Mouse (Mus musculus): ENCODE data around the gene Gpr146. TPM values are rescaled to one million over a fixed set of nuclear protein-coding genes. Genes with fewer than 3 reads are reported as not detected.
A peak's percentile ranks its signal among the peaks of the same experiment; 100 is the strongest.

Gene Gpr146
- polyA plus RNA-seq, 1 experiment from 2014 or later: 7.8 TPM

- Histone ChIP-seq H3K36me3 (ENCODE audit: insufficient read depth, low read length) (no peaks in the 10 kb centered on the region), H3K4me3 (replicated peaks; ENCODE audit: low read depth, low read length) (no peak overlapping the region), H3K4me1 (replicated peaks; ENCODE audit: insufficient read depth, low read length) (peaks cover 25% of the 10 kb centered on the region; the same call in 1 of the 2 replicates), H3K4me2 (ENCODE audit: low read length) (no peak overlapping the region), H3K9me3 (replicated peaks; ENCODE audit: low read length) (no peaks in the 10 kb centered on the region), H3K27ac (no peak overlapping the region), H3K27me3 (ENCODE audit: insufficient read depth, low read length) (no peaks in the 10 kb centered on the region), H3K9ac (ENCODE audit: low read depth, low read length) (no peak overlapping the region)
- no peak for DNase-seq (ENCODE audit: low spot score)
- TF ChIP-seq CTCF (IDR thresholded peaks at IDR 0.05; ENCODE audit: low read depth): no peak
- 77% methylated on average over 14 of the region's 14 CpGs for WGBS
- ATAC-seq (replicated peaks; ENCODE audit: low FRiP score, low read depth): no peak
Observed at GRCm38 (mm10) chr5:139407121-139407885, 29.8 kb downstream of the Gpr146 start.

GRCm38 (mm10) chr5:139408511-139408910, 31.0 kb downstream of the Gpr146 start:
- no peak overlapping the region for H3K4me2 ChIP-seq (ENCODE audit: low read length)
- peaks cover 25% of the 10 kb centered on the region; the same call in 1 of the 2 replicates for H3K4me1 ChIP-seq (replicated peaks; ENCODE audit: insufficient read depth, low read length)
- no peaks in the 10 kb centered on the region for H3K27me3 ChIP-seq (ENCODE audit: insufficient read depth, low read length)
- H3K27ac ChIP-seq: peak overlapping the region; percentile 6; the same call in 1 of the 2 replicates
- no peaks in the 10 kb centered on the region for H3K36me3 ChIP-seq (ENCODE audit: insufficient read depth, low read length)
- peak; percentile 40 for DNase-seq (ENCODE audit: low spot score)
- 48% methylated on average over 7 of the region's 7 CpGs for WGBS
- no peak overlapping the region for H3K4me3 ChIP-seq (replicated peaks; ENCODE audit: low read depth, low read length)
- no peaks in the 10 kb centered on the region for H3K9me3 ChIP-seq (replicated peaks; ENCODE audit: low read length)
- ATAC-seq (replicated peaks; ENCODE audit: low FRiP score, low read depth): no peak
- TF ChIP-seq CTCF (IDR thresholded peaks at IDR 0.05; ENCODE audit: low read depth): no peak
- H3K9ac ChIP-seq (ENCODE audit: low read depth, low read length): no peak overlapping the region

- Histone ChIP-seq H3K9ac (ENCODE audit: low read depth, low read length) (no peak overlapping the region), H3K4me3 (replicated peaks; ENCODE audit: low read depth, low read length) (no peak overlapping the region), H3K9me3 (replicated peaks; ENCODE audit: low read length) (no peaks in the 10 kb centered on the region), H3K4me2 (ENCODE audit: low read length) (no peak overlapping the region), H3K36me3 (ENCODE audit: insufficient read depth, low read length) (no peaks in the 10 kb centered on the region), H3K4me1 (replicated peaks; ENCODE audit: insufficient read depth, low read length) (peaks cover 25% of the 10 kb centered on the region; the same call in 1 of the 2 replicates), H3K27ac (peak overlapping the region; percentile 37; the same call in 1 of the 2 replicates), H3K27me3 (ENCODE audit: insufficient read depth, low read length) (no peaks in the 10 kb centered on the region)
- ATAC-seq (replicated peaks; ENCODE audit: low FRiP score, low read depth) (peak; percentile 40), DNase-seq (ENCODE audit: low spot score) (peak; percentile 49)
- WGBS: 60% methylated on average over 12 of the region's 12 CpGs
- TF ChIP-seq CTCF (IDR thresholded peaks at IDR 0.05; ENCODE audit: low read depth): no peak
Observed at GRCm38 (mm10) chr5:139409412-139409811, 31.9 kb downstream of the Gpr146 start.

- Histone ChIP-seq H3K4me1 (replicated peaks; ENCODE audit: insufficient read depth, low read length) (peaks cover 25% of the 10 kb centered on the region; the same call in 1 of the 2 replicates), H3K36me3 (ENCODE audit: insufficient read depth, low read length) (no peaks in the 10 kb centered on the region), H3K9ac (ENCODE audit: low read depth, low read length) (no peak overlapping the region), H3K4me3 (replicated peaks; ENCODE audit: low read depth, low read length) (no peak overlapping the region), H3K27me3 (ENCODE audit: insufficient read depth, low read length) (no peaks in the 10 kb centered on the region), H3K27ac (no peak overlapping the region), H3K4me2 (ENCODE audit: low read length) (no peak overlapping the region), H3K9me3 (replicated peaks; ENCODE audit: low read length) (no peaks in the 10 kb centered on the region)
- 82% methylated on average over 4 of the region's 4 CpGs for WGBS
- no peak for TF ChIP-seq CTCF (IDR thresholded peaks at IDR 0.05; ENCODE audit: low read depth)
- no peak for DNase-seq (ENCODE audit: low spot score)
- ATAC-seq (replicated peaks; ENCODE audit: low FRiP score, low read depth): no peak
Observed at GRCm38 (mm10) chr5:139410056-139410455, 32.6 kb downstream of the Gpr146 start.

- H3K9ac ChIP-seq (ENCODE audit: low read depth, low read length): no peak overlapping the region
- no peaks in the 10 kb centered on the region for H3K27me3 ChIP-seq (ENCODE audit: insufficient read depth, low read length)
- no peak overlapping the region for H3K4me3 ChIP-seq (replicated peaks; ENCODE audit: low read depth, low read length)
- peaks cover 23% of the 10 kb centered on the region; the same call in 1 of the 2 replicates for H3K4me1 ChIP-seq (replicated peaks; ENCODE audit: insufficient read depth, low read length)
- no peaks in the 10 kb centered on the region for H3K36me3 ChIP-seq (ENCODE audit: insufficient read depth, low read length)
- DNase-seq (ENCODE audit: low spot score) (no peak), ATAC-seq (replicated peaks; ENCODE audit: low FRiP score, low read depth) (no peak)
- H3K9me3 ChIP-seq (replicated peaks; ENCODE audit: low read length): no peaks in the 10 kb centered on the region
- no peak overlapping the region for H3K4me2 ChIP-seq (ENCODE audit: low read length)
- no peak overlapping the region for H3K27ac ChIP-seq
- no peak for TF ChIP-seq CTCF (IDR thresholded peaks at IDR 0.05; ENCODE audit: low read depth)
- WGBS: 89% methylated on average over 6 of the region's 6 CpGs
Observed at GRCm38 (mm10) chr5:139411117-139411516, 33.6 kb downstream of the Gpr146 start.

GRCm38 (mm10) chr5:139411665-139412314, 34.3 kb downstream of the Gpr146 start:
- H3K9ac ChIP-seq (ENCODE audit: low read depth, low read length): no peak overlapping the region
- no peaks in the 10 kb centered on the region for H3K36me3 ChIP-seq (ENCODE audit: insufficient read depth, low read length)
- DNase-seq (ENCODE audit: low spot score) (peak; percentile 47), ATAC-seq (replicated peaks; ENCODE audit: low FRiP score, low read depth) (0 out of 2 replicates have a peak, but pooled peaks have one; percentile 7)
- H3K4me1 ChIP-seq (replicated peaks; ENCODE audit: insufficient read depth, low read length): peaks cover 23% of the 10 kb centered on the region; the same call in 1 of the 2 replicates
- H3K27ac ChIP-seq: no peak overlapping the region
- WGBS: 48% methylated on average over 15 of the region's 15 CpGs
- no peaks in the 10 kb centered on the region for H3K27me3 ChIP-seq (ENCODE audit: insufficient read depth, low read length)
- no peak for TF ChIP-seq CTCF (IDR thresholded peaks at IDR 0.05; ENCODE audit: low read depth)
- no peak overlapping the region for H3K4me3 ChIP-seq (replicated peaks; ENCODE audit: low read depth, low read length)
- H3K9me3 ChIP-seq (replicated peaks; ENCODE audit: low read length): no peaks in the 10 kb centered on the region
- no peak overlapping the region for H3K4me2 ChIP-seq (ENCODE audit: low read length)

Measured in kidney, postnatal 0 days (tissue).